Mouse (Mus musculus) midbrain, embryonic 14.5 days (tissue): ENCODE results near the gene Fads2. TPM values are rescaled to one million over a fixed set of nuclear protein-coding genes. Genes with fewer than 3 reads are reported as not detected.

Experiments
- ATAC-seq: fragments of 200-750 bp; cut with Nextera tagmentation; 2 replicates; pipeline ENCODE4 v1.8.0; 2017; ENCODE audit warnings: moderate number of reproducible peaks, moderate library complexity; ENCODE audit not compliant: low FRiP score, low TSS enrichment
- DNase-seq: peaks from one replicate; pipeline ENCODE4 v3.0.0-alpha.2; 2015
- H3K27ac ChIP-seq: fragments of 300-500 bp; sonication (generic); replicated peaks from 2 replicates; pipeline ENCODE4 v1.5.1; 2014; ENCODE audit warnings: mild to moderate bottlenecking, low read depth, low read length, moderate library complexity
- H3K27me3 ChIP-seq: fragments of 300-500 bp; sonication (generic); 2 replicates; pipeline ENCODE4 v1.6.1; 2014; ENCODE audit warnings: low read length, control low read depth, mixed read lengths; ENCODE audit not compliant: control insufficient read depth, insufficient read depth
- H3K36me3 ChIP-seq: fragments of 300-500 bp; sonication (generic); 2 replicates; pipeline ENCODE4 v1.6.1; 2014; ENCODE audit warnings: low read length, control low read depth; ENCODE audit not compliant: control insufficient read depth, insufficient read depth
- H3K4me1 ChIP-seq: fragments of 300-500 bp; sonication (generic); 2 replicates; pipeline ENCODE4 v1.6.1; 2014; ENCODE audit warnings: mild to moderate bottlenecking, antibody characterized with exemption, low read length, control low read depth; ENCODE audit not compliant: control insufficient read depth, insufficient read depth
- H3K4me2 ChIP-seq: fragments of 300-500 bp; sonication (generic); 2 replicates; pipeline ENCODE4 v1.6.1; 2014; ENCODE audit warnings: mild to moderate bottlenecking, low read length, moderate library complexity
- H3K4me3 ChIP-seq: fragments of 300-500 bp; sonication (generic); replicated peaks from 2 replicates; pipeline ENCODE4 v1.5.1; 2014; ENCODE audit warnings: low read depth, low read length
- H3K9ac ChIP-seq: fragments of 300-500 bp; sonication (generic); replicated peaks from 2 replicates; pipeline ENCODE4 v1.6.1; 2014; ENCODE audit warnings: mild to moderate bottlenecking, low read length, moderate library complexity
- H3K9me3 ChIP-seq: fragments of 300-500 bp; sonication (generic); 2 replicates; pipeline ENCODE4 v1.6.1; 2016; ENCODE audit warnings: low read length, control low read depth, mixed read lengths; ENCODE audit not compliant: control insufficient read depth
- WGBS: fragments of 180-500 bp; shearing (Covaris S2); extraction: QIAGEN DNeasy Blood & Tissue Kit; methylation state at CpG from one replicate; pipeline ENCODE4 v1.1.7; 2014; 5-methylcytosine and 5-hydroxymethylcytosine counted together
- polyA plus RNA-seq: library from polyadenylated mRNA; unstranded; fragments of >200 nt; fragmentation: Nextera tagmentation; extraction: Ambion mirVana; gene quantifications from 2 replicates; pipeline ENCODE4 v1.2.1, GENCODE M21; 2014

Gene Fads2
- polyA plus RNA-seq, 1 experiment from 2014 or later = 67.3 TPM

DNA sequence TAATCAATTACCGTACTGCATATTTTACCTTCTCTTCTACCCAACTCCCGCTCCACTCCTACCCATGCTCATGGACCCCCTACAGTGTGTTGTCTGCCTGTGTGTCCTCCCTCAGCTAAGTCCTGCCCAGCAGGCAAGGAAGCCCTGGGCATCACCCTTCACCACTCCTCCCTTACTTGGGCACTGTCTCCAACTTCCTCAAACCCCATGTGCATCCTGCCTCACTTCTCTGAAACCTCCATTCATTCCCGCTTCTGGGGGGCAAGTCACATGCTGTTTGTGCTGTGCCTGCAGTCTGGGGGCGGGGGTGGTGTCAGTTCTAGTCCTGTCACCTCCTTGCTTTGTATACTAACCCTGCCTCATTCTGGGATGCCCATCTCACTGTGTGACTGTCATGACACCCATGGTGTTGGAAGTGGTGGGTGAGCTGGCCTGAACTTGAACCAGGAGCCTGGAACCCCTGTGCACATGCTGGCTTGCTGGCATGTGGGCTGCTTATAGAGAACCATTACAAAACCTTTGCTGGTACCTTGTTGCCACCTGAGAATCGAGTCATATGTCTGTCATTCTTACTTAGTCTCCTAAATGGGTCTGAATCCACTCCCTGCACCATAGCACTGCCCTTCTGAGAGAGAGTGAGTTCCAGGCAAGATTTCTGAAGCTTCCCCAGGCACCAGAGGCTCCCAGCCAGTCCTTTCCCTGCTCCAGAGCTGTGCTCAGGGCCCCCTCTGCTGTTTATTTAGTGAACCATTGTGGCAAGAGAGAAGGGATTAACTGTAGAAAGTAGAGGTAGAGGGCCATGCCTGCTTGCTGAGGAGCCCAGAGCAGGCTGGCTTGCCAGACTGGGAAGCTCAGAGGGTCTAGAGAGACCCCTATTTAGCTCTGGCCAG lies 78.9 kb downstream of the Fads2 start:
- peak; percentile 61 for DNase-seq
- Histone ChIP-seq H3K4me1 (peaks cover 13% of the 10 kb centered on the region), H3K4me2 (no peak overlapping the region), H3K27me3 (no peaks in the 10 kb centered on the region), H3K9ac (no peak overlapping the region), H3K9me3 (no peaks in the 10 kb centered on the region), H3K4me3 (no peak overlapping the region), H3K27ac (0 out of 2 replicates have a peak overlapping the region, but pooled peaks have one; percentile 20), H3K36me3 (peaks cover 5% of the 10 kb centered on the region; the same call in 1 of the 2 replicates)
- WGBS = 65% methylated on average over 5 of the region's 5 CpGs
- no peak for ATAC-seq

DNA sequence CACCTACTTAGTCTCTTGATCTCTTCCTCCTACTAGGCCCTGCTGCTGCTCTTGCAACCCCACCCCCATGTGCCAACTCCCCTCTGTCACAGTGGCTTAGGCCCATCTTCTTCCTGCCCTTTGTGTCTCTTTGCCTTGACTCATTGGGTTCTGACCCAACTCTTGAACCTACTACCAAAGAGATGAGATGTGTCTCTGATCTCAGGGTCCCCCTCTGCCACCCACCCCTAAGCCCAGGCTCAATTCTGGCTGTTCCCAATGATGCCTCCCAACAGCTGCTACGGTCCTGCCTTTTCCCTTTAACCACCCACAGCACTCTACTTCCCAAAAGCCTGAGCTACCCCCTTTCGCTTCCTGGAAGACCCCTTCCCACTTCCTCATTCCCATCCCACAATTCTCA lies 79.6 kb downstream of the Fads2 start:
- DNase-seq = no peak
- no peak overlapping the region for H3K27ac ChIP-seq
- 78% methylated on average over 2 of the region's 2 CpGs for WGBS
- H3K36me3 ChIP-seq = no peaks in the 10 kb centered on the region
- ATAC-seq = no peak
- no peaks in the 10 kb centered on the region for H3K9me3 ChIP-seq
- no peak overlapping the region for H3K4me2 ChIP-seq
- no peak overlapping the region for H3K9ac ChIP-seq
- H3K27me3 ChIP-seq = no peaks in the 10 kb centered on the region
- H3K4me3 ChIP-seq = no peak overlapping the region
- H3K4me1 ChIP-seq = peaks cover 14% of the 10 kb centered on the region

DNA sequence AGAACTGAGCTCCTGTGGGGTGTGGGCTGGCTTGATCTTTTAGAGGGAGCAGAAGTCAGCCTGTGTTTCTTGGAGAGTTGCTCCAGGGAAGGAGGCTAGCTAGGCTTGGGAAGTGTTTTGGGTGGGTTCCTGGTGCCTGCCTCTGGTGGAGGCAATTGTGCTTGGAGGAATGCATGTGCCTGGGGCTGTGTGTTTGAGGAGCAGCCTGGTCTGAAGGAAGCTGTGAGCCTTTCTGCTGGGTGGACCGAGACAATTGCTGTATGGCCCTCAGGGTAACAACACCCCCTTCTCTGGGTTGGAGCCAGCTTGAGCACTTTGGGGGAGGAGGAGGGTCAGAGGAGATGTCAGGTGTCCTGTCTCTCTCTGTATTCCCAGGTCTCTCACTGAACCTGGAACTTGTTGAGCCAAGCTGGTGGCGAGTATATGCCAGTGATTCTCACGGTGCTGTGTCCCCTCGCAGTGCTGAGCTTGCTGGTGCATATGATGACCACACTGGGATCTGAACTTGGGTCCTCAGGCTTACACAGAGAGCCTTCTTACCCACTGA lies 82.3 kb downstream of the Fads2 start:
- no peaks in the 10 kb centered on the region for H3K36me3 ChIP-seq
- DNase-seq (no peak), ATAC-seq (no peak)
- peak overlapping the region; percentile 58 for H3K4me3 ChIP-seq
- H3K4me1 ChIP-seq = peaks cover 14% of the 10 kb centered on the region
- 70% methylated on average over 4 of the region's 4 CpGs for WGBS
- H3K27me3 ChIP-seq = no peaks in the 10 kb centered on the region
- no peak overlapping the region for H3K27ac ChIP-seq
- H3K9ac ChIP-seq = no peak overlapping the region; the same call in 1 of the 2 replicates
- H3K4me2 ChIP-seq = peak overlapping the region; percentile 95
- no peaks in the 10 kb centered on the region for H3K9me3 ChIP-seq

DNA sequence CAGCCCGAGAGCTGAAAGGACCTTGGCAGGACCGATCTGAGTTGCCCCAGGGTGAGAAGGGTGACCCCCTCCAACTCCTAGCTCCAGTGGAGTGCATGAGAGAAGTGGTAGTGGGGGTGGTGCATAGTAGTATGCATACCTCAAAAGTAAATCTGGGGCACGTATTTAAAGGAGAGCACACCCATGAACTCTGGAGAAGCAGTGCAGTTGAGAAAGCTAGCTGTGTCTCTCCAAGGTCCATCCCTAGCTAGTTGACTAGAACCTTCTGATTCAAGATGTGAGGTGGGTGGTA lies 83.1 kb downstream of the Fads2 start:
- Histone ChIP-seq H3K4me3 (peak overlapping the region; percentile 58), H3K27ac (no peak overlapping the region), H3K4me1 (peaks cover 14% of the 10 kb centered on the region), H3K9me3 (no peaks in the 10 kb centered on the region), H3K4me2 (peak overlapping the region; percentile 95), H3K36me3 (no peaks in the 10 kb centered on the region), H3K27me3 (no peaks in the 10 kb centered on the region), H3K9ac (peak overlapping the region; percentile 75)
- 4% methylated on average over 3 of the region's 3 CpGs for WGBS
- ATAC-seq (no peak), DNase-seq (no peak)

DNA sequence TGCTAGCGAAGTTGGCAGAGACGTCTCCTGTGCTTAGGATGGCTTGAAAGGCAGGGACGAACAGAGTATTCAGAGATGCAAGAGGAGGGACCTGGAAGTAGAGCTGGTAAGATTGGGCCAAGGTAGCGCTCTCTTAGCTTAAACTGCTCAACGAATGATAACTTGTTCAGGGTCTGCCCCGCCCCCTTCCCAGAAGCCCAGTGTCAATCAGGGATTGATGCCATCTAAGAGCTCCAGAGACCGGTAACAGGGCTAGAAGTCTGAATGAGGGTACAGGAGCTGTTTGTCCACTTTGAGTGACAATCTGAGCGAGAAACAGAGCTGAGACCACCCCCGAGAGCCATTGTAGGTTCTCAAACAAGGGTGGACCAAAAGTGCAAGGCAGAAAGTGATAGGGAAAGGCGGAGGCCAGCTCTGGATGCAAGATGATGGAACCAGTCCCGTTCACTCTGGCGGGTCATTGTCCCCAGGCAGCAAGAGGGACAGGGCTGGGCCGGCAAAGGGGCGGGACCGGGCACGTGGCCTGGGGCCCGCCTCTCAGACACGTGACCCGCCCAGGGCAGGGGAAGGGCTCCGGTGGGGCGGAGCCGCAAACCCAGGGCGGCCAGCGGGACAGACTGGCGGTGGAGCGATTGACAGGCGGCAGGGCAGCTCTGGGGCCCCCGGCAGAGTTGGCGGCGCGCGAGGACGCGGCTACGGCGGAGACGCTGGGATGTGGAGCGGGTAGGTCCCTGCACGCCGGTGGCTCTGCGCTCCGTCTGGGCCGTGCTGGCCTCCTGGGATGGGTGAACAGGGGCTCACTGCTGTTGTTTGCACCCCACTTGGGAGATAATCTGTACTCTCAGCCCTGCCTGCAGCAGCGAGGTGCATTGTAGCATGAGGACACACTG lies 83.7 kb downstream of the Fads2 start:
- Histone ChIP-seq H3K4me2 (peak overlapping the region; percentile 95), H3K4me3 (peak overlapping the region; percentile 58), H3K4me1 (peaks cover 14% of the 10 kb centered on the region), H3K9me3 (no peaks in the 10 kb centered on the region), H3K27me3 (no peaks in the 10 kb centered on the region), H3K27ac (peak overlapping the region; percentile 27; the same call in 1 of the 2 replicates), H3K36me3 (no peaks in the 10 kb centered on the region), H3K9ac (peak overlapping the region; percentile 75)
- DNase-seq (peak; percentile 88), ATAC-seq (peak; percentile 94)
- 5% methylated on average over 43 of the region's 44 CpGs for WGBS

DNA sequence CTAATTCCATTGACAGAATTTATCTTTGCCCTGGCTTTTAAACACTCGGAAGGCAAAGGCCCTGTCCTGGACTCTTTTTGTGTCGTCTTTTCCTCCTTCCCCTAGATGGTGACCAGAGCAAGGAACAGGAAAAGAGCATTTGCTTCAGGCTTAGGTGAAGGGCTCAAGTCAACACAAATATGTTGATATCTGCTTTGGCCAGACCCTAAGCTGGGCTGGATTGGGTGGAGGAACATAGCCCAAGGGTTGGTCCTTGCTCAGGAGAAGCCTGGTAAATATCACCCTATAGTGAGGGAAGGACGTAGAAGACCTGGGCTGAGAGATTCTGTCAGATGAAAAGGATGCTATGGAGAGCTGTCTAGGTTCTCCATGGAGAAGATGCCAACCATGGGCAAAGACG lies 85.4 kb downstream of the Fads2 start:
- no peaks in the 10 kb centered on the region for H3K27me3 ChIP-seq
- H3K4me3 ChIP-seq = no peak overlapping the region
- H3K27ac ChIP-seq = no peak overlapping the region
- 89% methylated on average over 4 of the region's 4 CpGs for WGBS
- H3K4me2 ChIP-seq = no peak overlapping the region
- no peaks in the 10 kb centered on the region for H3K9me3 ChIP-seq
- ATAC-seq (no peak), DNase-seq (no peak)
- H3K9ac ChIP-seq = no peak overlapping the region
- H3K4me1 ChIP-seq = peaks cover 14% of the 10 kb centered on the region
- no peaks in the 10 kb centered on the region for H3K36me3 ChIP-seq

DNA sequence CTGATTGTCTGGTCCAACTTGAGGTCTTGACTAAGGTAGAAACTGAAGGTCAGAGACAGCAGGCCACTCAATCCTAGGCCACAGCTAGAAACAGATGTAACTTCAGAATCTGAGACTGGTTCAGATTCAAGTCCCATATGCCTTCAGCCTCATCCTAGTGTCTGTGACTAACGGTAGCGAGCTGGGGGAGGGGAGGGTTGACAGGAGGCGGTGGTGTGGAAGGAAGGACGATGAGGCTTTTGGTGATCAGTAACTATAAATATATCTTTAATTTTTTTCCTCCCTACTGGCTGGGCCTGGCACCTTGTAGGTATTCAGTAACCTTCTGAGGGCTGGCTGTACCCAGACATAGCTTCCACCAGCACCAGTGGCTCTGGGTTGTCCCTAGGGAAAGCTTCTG lies 86.1 kb downstream of the Fads2 start:
- Histone ChIP-seq H3K4me1 (peaks cover 14% of the 10 kb centered on the region), H3K4me2 (no peak overlapping the region), H3K27ac (no peak overlapping the region), H3K9me3 (no peaks in the 10 kb centered on the region), H3K27me3 (no peaks in the 10 kb centered on the region), H3K36me3 (no peaks in the 10 kb centered on the region), H3K9ac (no peak overlapping the region), H3K4me3 (no peak overlapping the region)
- DNase-seq (no peak), ATAC-seq (no peak)
- 83% methylated on average over 4 of the region's 4 CpGs for WGBS

DNA sequence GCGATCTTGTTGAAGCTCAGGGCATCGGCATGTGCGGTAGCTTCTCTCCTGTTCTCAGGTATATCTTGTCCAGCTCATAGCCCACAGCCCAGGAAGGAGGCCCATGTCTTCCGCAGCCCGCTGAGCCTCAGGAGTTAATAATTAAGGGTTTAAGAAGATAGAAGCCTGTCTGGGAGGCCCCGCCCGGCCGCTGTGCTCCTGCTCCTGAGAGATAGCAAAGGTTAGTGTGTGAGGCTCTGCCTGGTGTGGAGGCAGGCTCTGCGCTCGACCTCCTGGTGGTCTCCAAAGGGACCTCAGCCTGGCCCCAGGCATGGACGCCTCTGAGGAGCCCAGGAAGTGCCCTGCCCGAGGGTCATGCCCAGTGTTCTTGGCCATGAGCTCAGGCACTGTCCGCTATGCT lies 86.7 kb downstream of the Fads2 start:
- no peaks in the 10 kb centered on the region for H3K27me3 ChIP-seq
- H3K27ac ChIP-seq = no peak overlapping the region
- H3K9me3 ChIP-seq = no peaks in the 10 kb centered on the region
- no peaks in the 10 kb centered on the region for H3K36me3 ChIP-seq
- no peak for ATAC-seq
- 86% methylated on average over 13 of the region's 13 CpGs for WGBS
- no peak overlapping the region for H3K9ac ChIP-seq
- no peak for DNase-seq
- no peak overlapping the region for H3K4me3 ChIP-seq
- H3K4me2 ChIP-seq = no peak overlapping the region
- H3K4me1 ChIP-seq = peaks cover 14% of the 10 kb centered on the region
